Mouse (Mus musculus) stomach, postnatal 0 days (tissue): ENCODE results near the gene Lta. TPM values are rescaled to one million over a fixed set of nuclear protein-coding genes. Genes with fewer than 3 reads are reported as not detected.

ENCODE experiments used
- ATAC-seq: fragments of 200-750 bp; cut with Nextera tagmentation; 2 replicates; pipeline ENCODE4 v1.8.0; 2017; ENCODE audit not compliant: low FRiP score, low TSS enrichment
- DNase-seq: peaks from one replicate; pipeline ENCODE4 v3.0.0-alpha.2; 2016; ENCODE audit warnings: low spot score
- H3K27ac ChIP-seq: fragments of 300-500 bp; sonication (generic); replicated peaks from 2 replicates; pipeline ENCODE4 v1.5.1; 2014; ENCODE audit warnings: mild to moderate bottlenecking, control low read depth
- H3K27me3 ChIP-seq: fragments of 300-500 bp; sonication (generic); 2 replicates; pipeline ENCODE4 v1.6.1; 2014; ENCODE audit warnings: low read length; ENCODE audit not compliant: control insufficient read depth, insufficient read depth
- H3K36me3 ChIP-seq: fragments of 300-500 bp; sonication (generic); 2 replicates; pipeline ENCODE4 v1.6.1; 2014; ENCODE audit warnings: low read length, mixed read lengths; ENCODE audit not compliant: control insufficient read depth, insufficient read depth
- H3K4me1 ChIP-seq: fragments of 300-500 bp; sonication (generic); replicated peaks from 2 replicates; pipeline ENCODE4 v1.6.1; 2014; ENCODE audit warnings: antibody characterized with exemption; ENCODE audit not compliant: control insufficient read depth, insufficient read depth
- H3K4me2 ChIP-seq: fragments of 300-500 bp; sonication (generic); replicated peaks from 2 replicates; pipeline ENCODE4 v1.6.1; 2014; ENCODE audit warnings: low read depth, mild to moderate bottlenecking, control low read depth, moderate library complexity
- H3K4me3 ChIP-seq: fragments of 300-500 bp; sonication (generic); 2 replicates; pipeline ENCODE4 v1.5.1; 2014; ENCODE audit warnings: low read depth, low read length, control low read depth
- H3K9ac ChIP-seq: fragments of 300-500 bp; sonication (generic); 2 replicates; pipeline ENCODE4 v1.6.1; 2014; ENCODE audit warnings: mild to moderate bottlenecking, low read length, control low read depth, mixed read lengths
- H3K9me3 ChIP-seq: fragments of 300-500 bp; sonication (generic); 2 replicates; pipeline ENCODE4 v1.6.1; 2016; ENCODE audit warnings: low read length; ENCODE audit not compliant: control insufficient read depth
- CTCF ChIP-seq: IDR thresholded peaks from 2 replicates; pipeline ENCODE4 v1.5.1; 2016; ENCODE audit warnings: antibody characterized with exemption, low read depth, mild to moderate bottlenecking, moderate library complexity
- EP300 ChIP-seq: optimal IDR thresholded peaks from 2 replicates; pipeline ENCODE3; 2016; ENCODE audit warnings: antibody characterized with exemption
- WGBS: fragments of 180-500 bp; shearing (Covaris S2); extraction: QIAGEN DNeasy Blood & Tissue Kit; methylation state at CpG from one replicate; pipeline ENCODE4 v1.1.7; 2014; 5-methylcytosine and 5-hydroxymethylcytosine counted together
- polyA plus RNA-seq: library from polyadenylated mRNA; unstranded; fragments of >200 nt; fragmentation: Nextera tagmentation; extraction: Ambion mirVana; gene quantifications from 2 replicates; pipeline ENCODE4 v1.2.1, GENCODE M21; 2015

Gene Lta
- polyA plus RNA-seq, 1 experiment from 2014 or later, result 0.11 TPM

GRCm38 (mm10) chr17:35240384-35241304, 35.5 kb upstream of the Lta start:
- no peak for ATAC-seq
- H3K9ac ChIP-seq, result peak overlapping the region; percentile 98

GRCm38 (mm10) chr17:35239700-35240099, 34.5 kb upstream of the Lta start:
- no peak for TF ChIP-seq EP300
- TF ChIP-seq CTCF, result no peak
- Histone ChIP-seq H3K4me2 (no peak overlapping the region), H3K36me3 (peaks cover 8% of the 10 kb centered on the region), H3K4me1 (peaks cover 9% of the 10 kb centered on the region), H3K4me3 (no peak overlapping the region), H3K27me3 (no peaks in the 10 kb centered on the region), H3K27ac (peak overlapping the region; percentile 100), H3K9ac (no peak overlapping the region), H3K9me3 (no peaks in the 10 kb centered on the region)
- ATAC-seq (no peak), DNase-seq (no peak)
- WGBS, result 80% methylated on average over 5 of the region's 5 CpGs

More at GRCm38 (mm10) chr17:35240384-35241304, 35.5 kb upstream of the Lta start:
- H3K9me3 ChIP-seq, result no peaks in the 10 kb centered on the region
- peak overlapping the region; percentile 82 for H3K4me3 ChIP-seq
- H3K27me3 ChIP-seq, result no peaks in the 10 kb centered on the region
- peaks cover 9% of the 10 kb centered on the region for H3K36me3 ChIP-seq
- TF ChIP-seq CTCF (no peak), EP300 (peak; percentile 70)
- H3K4me2 ChIP-seq, result peak overlapping the region; percentile 83
- peak; percentile 53 for DNase-seq
- peaks cover 7% of the 10 kb centered on the region for H3K4me1 ChIP-seq
- 24% methylated on average over 12 of the region's 12 CpGs for WGBS
- H3K27ac ChIP-seq, result peak overlapping the region; percentile 100

- 90% methylated on average over 12 of the region's 12 CpGs for WGBS
- Histone ChIP-seq H3K27ac (no peak overlapping the region), H3K4me1 (peaks cover 6% of the 10 kb centered on the region), H3K9me3 (no peaks in the 10 kb centered on the region), H3K4me2 (no peak overlapping the region), H3K4me3 (no peak overlapping the region), H3K36me3 (no peaks in the 10 kb centered on the region), H3K9ac (no peak overlapping the region), H3K27me3 (no peaks in the 10 kb centered on the region)
- DNase-seq (no peak), ATAC-seq (no peak)
- TF ChIP-seq EP300 (no peak), CTCF (no peak)
These were observed 32.4 kb upstream of the Lta start for GRCm38 (mm10) chr17:35237504-35237903.

GRCm38 (mm10) chr17:35236996-35237395, 31.8 kb upstream of the Lta start:
- WGBS, result 74% methylated on average over 9 of the region's 9 CpGs
- Histone ChIP-seq H3K9ac (no peak overlapping the region), H3K27ac (no peak overlapping the region), H3K4me1 (peaks cover 6% of the 10 kb centered on the region), H3K9me3 (no peaks in the 10 kb centered on the region), H3K36me3 (no peaks in the 10 kb centered on the region), H3K4me2 (no peak overlapping the region), H3K4me3 (no peak overlapping the region), H3K27me3 (no peaks in the 10 kb centered on the region)
- ATAC-seq (no peak), DNase-seq (no peak)
- TF ChIP-seq EP300 (no peak), CTCF (no peak)

- TF ChIP-seq CTCF (peak; percentile 100), EP300 (no peak)
- no peaks in the 10 kb centered on the region; the same call in 1 of the 2 replicates for H3K36me3 ChIP-seq
- H3K4me2 ChIP-seq, result peak overlapping the region; percentile 91
- DNase-seq (peak; percentile 96), ATAC-seq (peak; percentile 68)
- H3K4me1 ChIP-seq, result peaks cover 6% of the 10 kb centered on the region
- peak overlapping the region; percentile 86 for H3K9ac ChIP-seq
- peak overlapping the region; percentile 97 for H3K27ac ChIP-seq
- H3K9me3 ChIP-seq, result no peaks in the 10 kb centered on the region
- H3K27me3 ChIP-seq, result no peaks in the 10 kb centered on the region
- H3K4me3 ChIP-seq, result peak overlapping the region; percentile 56
- under 1% methylated on average over 18 of the region's 18 CpGs for WGBS
These were observed 31.2 kb upstream of the Lta start for GRCm38 (mm10) chr17:35236390-35236746.
